Mouse (Mus musculus) intestine, embryonic 15.5 days (tissue): ENCODE data around the gene Gm45808. TPM values are rescaled to one million over a fixed set of nuclear protein-coding genes. Genes with fewer than 3 reads are reported as not detected.
"Not testable (repeated sequence)": the region's sequence is repeated elsewhere in the genome, so short reads cannot be mapped to it uniquely, and the experiment has no call there.

ENCODE experiments used
- ATAC-seq: fragments of 200-750 bp; cut with Nextera tagmentation; 2 replicates; pipeline ENCODE4 v1.8.0; 2017; ENCODE audit warnings: moderate TSS enrichment, moderate library complexity
- H3K27ac ChIP-seq: fragments of 300-500 bp; sonication (generic); 2 replicates; pipeline ENCODE4 v1.5.1; 2015; ENCODE audit warnings: mild to moderate bottlenecking, inconsistent platforms
- H3K27me3 ChIP-seq: fragments of 300-500 bp; sonication (generic); replicated peaks from 2 replicates; pipeline ENCODE4 v1.6.1; 2015; ENCODE audit warnings: inconsistent platforms
- H3K36me3 ChIP-seq: fragments of 300-500 bp; sonication (generic); 2 replicates; pipeline ENCODE4 v1.6.1; 2015; ENCODE audit warnings: inconsistent platforms
- H3K4me1 ChIP-seq: fragments of 300-500 bp; sonication (generic); replicated peaks from 2 replicates; pipeline ENCODE4 v1.6.1; 2015; ENCODE audit warnings: inconsistent platforms
- H3K4me2 ChIP-seq: fragments of 300-500 bp; sonication (generic); replicated peaks from 2 replicates; pipeline ENCODE4 v1.6.1; 2015; ENCODE audit warnings: mild to moderate bottlenecking, inconsistent platforms
- H3K4me3 ChIP-seq: fragments of 300-500 bp; sonication (generic); replicated peaks from 2 replicates; pipeline ENCODE4 v1.5.1; 2015; ENCODE audit warnings: inconsistent platforms
- H3K9ac ChIP-seq: fragments of 300-500 bp; sonication (generic); 2 replicates; pipeline ENCODE4 v1.6.1; 2015; ENCODE audit warnings: inconsistent platforms
- H3K9me3 ChIP-seq: fragments of 300-500 bp; sonication (generic); 2 replicates; pipeline ENCODE4 v1.6.1; 2016; ENCODE audit warnings: inconsistent platforms
- WGBS: fragments of 180-500 bp; shearing (Covaris S2); methylation state at CpG from one replicate; pipeline ENCODE4 v1.1.7; 2015; 5-methylcytosine and 5-hydroxymethylcytosine counted together
- polyA plus RNA-seq: library from polyadenylated mRNA; unstranded; fragments of >200 nt; fragmentation: Nextera tagmentation; extraction: Ambion mirVana; gene quantifications from 2 replicates; pipeline ENCODE4 v1.2.1, GENCODE M21; 2015

Gene Gm45808
- polyA plus RNA-seq, 1 experiment from 2014 or later: not detected

DNA sequence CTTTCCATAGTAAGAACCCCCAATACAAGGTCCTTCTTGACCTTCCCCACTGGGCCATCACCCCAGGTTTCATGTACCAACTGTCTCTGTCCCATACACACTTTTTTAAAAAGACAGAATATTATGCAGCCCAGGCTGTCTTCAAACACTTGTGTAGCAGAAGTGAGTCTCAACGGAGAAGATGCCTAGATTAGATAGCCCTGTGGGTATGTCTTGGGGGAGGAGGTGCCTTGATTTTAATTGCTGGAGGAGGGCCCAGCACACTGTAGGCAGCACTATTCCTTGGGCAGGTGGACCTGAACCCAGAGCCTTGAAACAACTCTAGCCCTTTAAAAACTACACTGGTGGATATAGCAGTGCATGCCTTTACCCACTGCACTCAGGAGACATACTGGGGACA lies 4.4 kb downstream of the Gm45808 start:
- Histone ChIP-seq H3K27ac (no peak overlapping the region), H3K4me2 (no peak overlapping the region), H3K4me1 (no peaks in the 10 kb centered on the region), H3K9me3 (no peaks in the 10 kb centered on the region), H3K27me3 (no peaks in the 10 kb centered on the region), H3K9ac (no peak overlapping the region), H3K36me3 (no peaks in the 10 kb centered on the region), H3K4me3 (no peak overlapping the region)
- WGBS: 73% methylated on average over 1 of the region's 1 CpGs
- no peak for ATAC-seq

DNA sequence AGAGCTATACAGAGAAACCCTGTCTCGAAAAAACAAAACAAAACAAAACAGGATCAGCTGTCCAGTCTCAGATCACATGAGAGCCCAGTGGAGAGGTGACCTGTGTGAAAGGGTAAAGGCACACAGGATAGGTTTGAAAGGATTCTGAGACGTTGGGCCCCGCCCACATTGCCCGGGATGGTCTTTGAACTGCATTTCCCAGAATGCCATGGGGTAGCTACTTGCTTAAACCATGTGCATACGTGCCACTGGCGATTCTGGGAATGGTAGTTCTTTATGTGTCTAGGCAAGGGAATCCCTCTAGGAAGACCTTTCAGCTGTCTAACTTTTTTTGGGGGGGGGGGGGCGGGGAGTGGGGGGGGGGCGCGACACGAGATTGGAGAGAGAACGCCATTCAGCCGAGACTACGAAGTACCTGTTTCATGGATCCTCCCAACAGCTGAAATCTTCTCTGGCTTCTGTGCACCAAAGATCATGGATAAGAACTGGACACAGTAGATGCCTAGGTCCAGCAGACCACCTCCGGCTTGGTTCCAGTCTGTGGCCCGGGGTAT lies 5.2 kb downstream of the Gm45808 start, which contains the start of gene Tulp2:
TSS of gene Tulp2 (plus strand) at position 504 of the 554 bp plus-strand sequence.
- WGBS: 54% methylated on average over 15 of the region's 15 CpGs
- peak; percentile 76 for ATAC-seq
- H3K9ac ChIP-seq: no peak within 1 kb of the TSS

DNA sequence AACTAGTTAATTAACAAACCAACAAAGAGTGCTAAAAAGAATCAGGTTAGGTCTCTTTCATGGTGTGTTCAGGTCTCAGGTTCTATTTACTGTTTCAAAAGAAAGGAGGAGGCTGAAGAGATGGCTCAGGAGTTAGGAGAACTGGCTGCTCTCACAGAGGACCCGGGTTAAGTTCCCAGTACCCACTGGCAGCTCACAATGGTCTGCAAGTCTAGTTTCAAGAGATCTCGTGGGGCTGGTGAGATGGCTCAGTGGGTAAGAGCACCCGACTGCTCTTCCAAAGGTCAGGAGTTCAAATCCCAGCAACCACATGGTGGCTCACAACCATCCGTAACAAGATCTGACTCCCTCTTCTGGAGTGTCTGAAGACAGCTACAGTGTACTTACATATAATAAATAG lies 6.3 kb downstream of the Gm45808 start:
- H3K36me3 ChIP-seq, H3K9me3 ChIP-seq, H3K4me3 ChIP-seq, H3K4me1 ChIP-seq, H3K27me3 ChIP-seq, H3K4me2 ChIP-seq, H3K27ac ChIP-seq, ATAC-seq, H3K9ac ChIP-seq: not testable (repeated sequence)
- 73% methylated on average over 4 of the region's 4 CpGs for WGBS

More for the DNA sequence above, 5.2 kb downstream of the Gm45808 start, which contains the start of gene Tulp2:
- Histone ChIP-seq H3K4me1 (no peaks in the 10 kb centered on the region), H3K36me3 (no peaks in the 10 kb centered on the region), H3K27ac (no peak within 1 kb of the TSS), H3K4me3 (no peak within 1 kb of the TSS), H3K9me3 (no peaks in the 10 kb centered on the region), H3K4me2 (no peak within 1 kb of the TSS), H3K27me3 (no peaks in the 10 kb centered on the region)

- Histone ChIP-seq H3K27me3 (no peaks in the 10 kb centered on the region), H3K36me3 (no peaks in the 10 kb centered on the region), H3K4me1 (0 out of 2 replicates have a peak, but pooled peaks cover 2% of the 10 kb centered on the region), H3K9ac (no peak overlapping the region), H3K27ac (no peak overlapping the region), H3K4me3 (no peak overlapping the region), H3K4me2 (no peak overlapping the region), H3K9me3 (no peaks in the 10 kb centered on the region)
- no peak for ATAC-seq
- 92% methylated on average over 7 of the region's 7 CpGs for WGBS
These were observed 7.8 kb downstream of the Gm45808 start for GRCm38 (mm10) chr7:45478774-45479173.

DNA sequence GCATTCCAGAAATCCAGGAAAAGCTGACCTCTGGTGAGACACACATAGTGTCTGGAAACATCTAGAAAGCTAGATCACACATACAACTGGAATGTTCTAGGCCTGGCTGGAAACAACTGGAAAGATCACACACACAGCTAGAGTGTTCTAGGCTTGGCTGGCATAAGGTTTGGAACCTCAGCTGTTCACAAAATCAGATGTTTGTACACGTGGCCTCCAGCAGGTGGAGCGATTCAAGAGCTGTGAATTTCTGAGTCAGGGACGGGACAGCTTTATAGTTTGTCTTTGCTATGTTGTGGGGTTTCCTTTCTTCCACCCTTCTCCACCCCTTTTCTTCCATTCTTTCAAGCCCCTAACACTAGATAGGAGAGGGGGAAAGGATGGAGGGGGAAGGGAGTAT lies 9.6 kb downstream of the Gm45808 start:
- H3K36me3 ChIP-seq: no peaks in the 10 kb centered on the region

DNA sequence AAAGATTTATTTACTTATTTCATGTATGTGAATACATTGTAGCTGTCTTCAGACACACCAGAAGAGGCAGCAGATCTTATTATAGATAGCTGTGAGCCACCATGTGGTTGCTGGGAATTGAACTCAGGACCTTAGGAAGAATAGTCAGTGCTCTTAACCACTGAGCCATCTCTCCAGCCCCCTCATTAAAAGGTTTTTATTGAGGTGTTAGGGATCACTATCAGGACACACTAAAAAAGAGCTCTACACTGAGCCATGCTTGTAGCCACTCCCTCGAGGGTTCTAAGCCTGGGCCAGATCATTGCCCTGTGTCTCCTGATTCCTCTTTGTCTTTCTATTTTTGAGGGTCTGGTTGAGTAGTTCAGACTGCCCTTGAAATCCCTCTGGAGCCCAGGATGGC lies 10.2 kb downstream of the Gm45808 start:
- H3K27me3 ChIP-seq: no peaks in the 10 kb centered on the region
- H3K27ac ChIP-seq: no peak overlapping the region
- H3K9me3 ChIP-seq: no peaks in the 10 kb centered on the region
- no peak overlapping the region for H3K4me2 ChIP-seq
- H3K4me3 ChIP-seq: no peak overlapping the region
- ATAC-seq: no peak
- 44% methylated on average over 1 of the region's 1 CpGs for WGBS
- H3K4me1 ChIP-seq: 0 out of 2 replicates have a peak, but pooled peaks cover 2% of the 10 kb centered on the region
- no peaks in the 10 kb centered on the region for H3K36me3 ChIP-seq
- H3K9ac ChIP-seq: no peak overlapping the region

More for the DNA sequence above, 9.6 kb downstream of the Gm45808 start:
- 10% methylated on average over 3 of the region's 3 CpGs for WGBS
- Histone ChIP-seq H3K9ac (no peak overlapping the region), H3K27me3 (no peaks in the 10 kb centered on the region), H3K4me3 (no peak overlapping the region), H3K27ac (no peak overlapping the region), H3K9me3 (no peaks in the 10 kb centered on the region), H3K4me1 (0 out of 2 replicates have a peak, but pooled peaks cover 2% of the 10 kb centered on the region), H3K4me2 (no peak overlapping the region)
- no peak for ATAC-seq

DNA sequence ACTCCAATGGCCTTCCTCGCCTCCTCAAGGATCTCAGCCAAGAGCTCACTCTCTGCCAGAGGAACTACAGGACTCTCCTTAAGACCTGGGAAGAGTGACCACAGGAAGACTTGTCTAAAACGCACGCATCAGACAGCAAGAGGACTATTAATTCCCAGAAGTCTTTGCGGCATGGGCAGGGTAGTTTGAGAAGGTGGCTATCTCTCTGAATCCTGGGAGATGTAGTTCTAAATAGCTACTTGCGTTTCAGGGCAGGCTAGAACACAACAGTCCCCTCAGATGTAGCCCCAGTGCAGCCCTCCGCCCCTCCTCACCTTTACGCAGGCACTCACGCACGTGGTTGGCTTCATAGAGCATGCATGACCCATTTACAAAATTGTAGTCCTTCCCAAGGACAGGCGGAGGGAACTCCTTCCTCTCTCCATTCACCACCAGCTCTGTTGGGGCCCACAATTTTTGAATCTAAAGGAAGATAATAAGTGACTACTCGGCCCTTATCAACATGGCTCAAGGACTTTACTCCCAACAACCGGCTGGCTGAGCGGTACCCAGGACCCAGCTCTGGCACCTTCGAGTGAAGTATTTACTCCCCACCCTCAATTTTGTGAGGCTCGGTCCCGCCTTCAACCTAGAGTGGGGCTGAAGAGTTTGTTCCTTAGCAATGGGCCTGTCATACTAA lies 11.2 kb downstream of the Gm45808 start:
- Histone ChIP-seq H3K27ac (peak overlapping the region; percentile 45; the same call in 1 of the 2 replicates), H3K36me3 (no peaks in the 10 kb centered on the region), H3K27me3 (no peaks in the 10 kb centered on the region), H3K9ac (no peak overlapping the region), H3K4me3 (no peak overlapping the region; the same call in 1 of the 2 replicates), H3K9me3 (no peaks in the 10 kb centered on the region), H3K4me1 (0 out of 2 replicates have a peak, but pooled peaks cover 5% of the 10 kb centered on the region), H3K4me2 (peak overlapping the region; percentile 51)
- WGBS: 56% methylated on average over 16 of the region's 16 CpGs
- peak; percentile 79 for ATAC-seq

DNA sequence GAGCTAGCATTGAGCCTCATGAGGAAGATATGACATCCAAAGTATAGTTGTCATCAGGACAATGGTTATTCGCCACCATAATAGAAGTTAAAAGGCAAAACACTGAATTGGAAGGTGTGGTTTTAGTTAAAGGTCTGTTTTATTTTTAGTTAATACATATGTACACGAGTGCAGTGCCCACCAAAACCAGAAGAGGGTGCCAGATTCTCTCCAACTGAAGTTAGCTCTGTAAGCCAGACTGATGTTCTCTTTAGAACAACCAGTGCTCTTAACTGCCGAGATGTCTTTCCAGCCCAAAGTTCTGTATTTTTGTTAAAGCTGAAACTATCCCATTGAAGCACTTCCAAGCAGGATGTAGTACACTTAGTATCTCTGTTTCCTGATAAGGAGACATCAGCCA lies 15.7 kb downstream of the Gm45808 start:
- no peaks in the 10 kb centered on the region for H3K27me3 ChIP-seq
- WGBS: 9% methylated on average over 3 of the region's 3 CpGs
- peaks cover 11% of the 10 kb centered on the region for H3K4me1 ChIP-seq
- no peak overlapping the region for H3K9ac ChIP-seq
- H3K36me3 ChIP-seq: no peaks in the 10 kb centered on the region
- H3K4me2 ChIP-seq: no peak overlapping the region
- H3K27ac ChIP-seq: no peak overlapping the region
- H3K9me3 ChIP-seq: no peaks in the 10 kb centered on the region
- ATAC-seq: no peak
- no peak overlapping the region for H3K4me3 ChIP-seq

DNA sequence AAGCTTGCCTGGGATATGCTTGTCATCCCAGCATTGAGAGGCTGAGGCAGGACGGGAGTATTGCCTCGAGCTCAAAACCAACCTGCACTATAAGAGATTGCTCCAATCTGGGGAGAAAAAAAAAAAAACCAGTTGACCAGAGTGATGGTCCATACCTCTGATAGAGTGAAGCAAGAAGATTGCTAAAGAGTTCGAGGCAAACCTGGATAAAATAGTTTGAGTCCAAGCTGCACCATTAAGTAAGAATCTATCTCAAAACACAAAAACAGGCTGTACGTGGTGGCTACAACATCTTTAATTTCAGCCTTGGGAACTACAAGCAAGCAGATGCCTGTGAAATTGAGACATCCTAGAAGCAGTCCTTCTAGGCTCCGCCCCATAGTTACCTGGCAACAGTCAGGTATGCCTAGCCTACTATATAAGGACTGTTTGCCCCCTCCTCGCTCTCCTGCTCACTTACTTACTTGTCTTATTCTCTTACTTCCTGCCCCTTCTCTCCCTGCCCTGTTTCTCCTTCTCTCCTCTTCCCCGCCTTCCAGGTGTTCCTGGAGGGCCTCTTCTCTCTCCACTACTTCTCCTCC lies 19.4 kb downstream of the Gm45808 start:
- H3K4me3 ChIP-seq: peak overlapping the region; percentile 86
- H3K4me1 ChIP-seq: peaks cover 18% of the 10 kb centered on the region
- peaks cover 16% of the 10 kb centered on the region for H3K36me3 ChIP-seq
- peak overlapping the region; percentile 90; the same call in 1 of the 2 replicates for H3K9ac ChIP-seq
- no peak overlapping the region for H3K27ac ChIP-seq
- no peaks in the 10 kb centered on the region for H3K27me3 ChIP-seq
- ATAC-seq: peak; percentile 48; the same call in 1 of the 2 replicates
- 28% methylated on average over 7 of the region's 7 CpGs for WGBS
- peak overlapping the region; percentile 89 for H3K4me2 ChIP-seq
- H3K9me3 ChIP-seq: no peaks in the 10 kb centered on the region

- Histone ChIP-seq H3K27me3 (no peaks in the 10 kb centered on the region), H3K27ac (peak within 1 kb of the TSS; percentile 58), H3K36me3 (peaks cover 16% of the 10 kb centered on the region), H3K9me3 (no peaks in the 10 kb centered on the region), H3K9ac (peak within 1 kb of the TSS; percentile 90), H3K4me2 (peak within 1 kb of the TSS; percentile 89), H3K4me1 (peaks cover 23% of the 10 kb centered on the region), H3K4me3 (peak within 1 kb of the TSS; percentile 86)
- peak; percentile 86 for ATAC-seq
- WGBS: under 1% methylated on average over 58 of the region's 58 CpGs
These were observed 20.1 kb downstream of the Gm45808 start, which contains the start of gene Bax for GRCm38 (mm10) chr7:45466283-45467089. Gene Bax, minus strand, starts transcription at chr7:45466898.

DNA sequence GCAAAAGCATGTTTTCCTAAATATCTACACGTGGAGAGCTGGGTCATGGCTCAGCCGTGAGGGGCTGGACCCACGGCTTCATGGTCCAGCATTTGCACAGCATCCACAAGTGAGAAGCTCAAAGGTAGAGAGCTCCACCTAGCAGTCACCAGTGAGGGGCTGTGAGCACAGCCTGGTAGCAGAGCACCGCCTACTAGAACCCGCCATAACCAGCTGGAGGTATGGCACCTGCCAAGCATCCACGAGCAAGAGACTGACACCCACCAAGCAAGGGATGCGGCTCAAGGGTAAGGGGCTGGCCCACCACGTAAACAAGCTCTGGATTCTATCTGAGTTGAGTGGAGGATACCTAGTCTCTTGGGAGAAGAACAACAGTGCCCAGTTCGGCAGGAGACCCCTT lies 21.1 kb downstream of the Gm45808 start:
- WGBS: 74% methylated on average over 9 of the region's 9 CpGs
- ATAC-seq: no peak
- Histone ChIP-seq H3K27me3 (no peaks in the 10 kb centered on the region), H3K4me1 (peaks cover 28% of the 10 kb centered on the region), H3K4me3 (peak overlapping the region; percentile 86), H3K4me2 (peak overlapping the region; percentile 89), H3K9ac (peak overlapping the region; percentile 90), H3K27ac (0 out of 2 replicates have a peak overlapping the region, but pooled peaks have one; percentile 58), H3K9me3 (no peaks in the 10 kb centered on the region), H3K36me3 (peaks cover 16% of the 10 kb centered on the region)

DNA sequence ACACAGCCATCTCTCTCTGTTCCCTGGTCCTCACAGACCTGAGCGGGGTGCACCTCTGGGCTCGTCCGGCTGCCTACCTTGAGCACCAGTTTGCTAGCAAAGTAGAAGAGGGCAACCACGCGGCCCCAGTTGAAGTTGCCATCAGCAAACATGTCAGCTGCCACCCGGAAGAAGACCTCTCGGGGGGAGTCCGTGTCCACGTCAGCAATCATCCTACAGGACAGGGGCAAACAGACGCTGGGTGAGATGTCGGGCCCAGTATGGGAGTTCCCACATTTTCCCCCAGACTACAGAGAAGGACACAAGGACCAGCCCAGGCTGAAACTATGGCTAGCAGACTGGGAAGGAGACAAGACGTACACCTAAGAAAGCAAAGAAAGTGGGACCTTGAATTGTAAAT lies 21.5 kb downstream of the Gm45808 start:
- 94% methylated on average over 12 of the region's 12 CpGs for WGBS
- H3K27me3 ChIP-seq: no peaks in the 10 kb centered on the region
- no peak for ATAC-seq
- H3K27ac ChIP-seq: no peak overlapping the region
- H3K4me2 ChIP-seq: peak overlapping the region; percentile 89
- H3K9me3 ChIP-seq: no peaks in the 10 kb centered on the region
- H3K36me3 ChIP-seq: peaks cover 16% of the 10 kb centered on the region
- H3K9ac ChIP-seq: no peak overlapping the region
- no peak overlapping the region for H3K4me3 ChIP-seq
- peaks cover 32% of the 10 kb centered on the region for H3K4me1 ChIP-seq
